Mouse (Mus musculus) frontal cortex, adult 2 months (tissue): Measurements from ENCODE around the gene Nacad. TPM values are rescaled to one million over a fixed set of nuclear protein-coding genes. Genes with fewer than 3 reads are reported as not detected.

Source experiments
- DNase-seq, 2 experiments: peaks; one replicate each; pipeline ENCODE4 v3.0.0; 2022; ENCODE audit warnings: low spot score in 1 of 2; ENCODE audit errors: extremely low spot score in 1 of 2
- polyA plus RNA-seq: library from polyadenylated mRNA; depleted of rRNA; stranded (reverse); fragments of >200 nt; gene quantifications from 2 replicates; pipeline ENCODE4 v1.2.3, GENCODE M21; 2012

Gene Nacad
- polyA plus RNA-seq, 1 experiment, result 64.5 TPM

DNA sequence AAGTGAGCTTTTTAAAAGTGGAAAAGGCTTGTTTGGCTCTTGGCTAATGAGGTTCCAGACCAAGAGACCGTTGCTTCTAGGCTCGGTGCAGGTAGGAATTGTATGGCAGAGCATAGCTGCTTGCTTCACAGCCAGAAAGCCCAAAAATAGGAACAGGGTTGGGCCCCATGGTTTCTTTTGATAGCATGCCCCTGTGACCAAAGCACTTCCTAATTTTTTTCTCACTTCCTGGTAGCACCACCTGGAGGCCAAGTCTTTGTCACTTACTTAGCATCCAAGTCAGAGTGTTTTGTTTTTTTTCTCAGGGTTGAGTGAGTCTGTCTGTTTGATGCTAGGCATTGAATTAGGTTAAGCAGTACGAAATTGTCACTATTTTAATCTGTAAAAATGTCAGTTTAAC lies 19.2 kb downstream of the Nacad start:
- no peak for DNase-seq

DNA sequence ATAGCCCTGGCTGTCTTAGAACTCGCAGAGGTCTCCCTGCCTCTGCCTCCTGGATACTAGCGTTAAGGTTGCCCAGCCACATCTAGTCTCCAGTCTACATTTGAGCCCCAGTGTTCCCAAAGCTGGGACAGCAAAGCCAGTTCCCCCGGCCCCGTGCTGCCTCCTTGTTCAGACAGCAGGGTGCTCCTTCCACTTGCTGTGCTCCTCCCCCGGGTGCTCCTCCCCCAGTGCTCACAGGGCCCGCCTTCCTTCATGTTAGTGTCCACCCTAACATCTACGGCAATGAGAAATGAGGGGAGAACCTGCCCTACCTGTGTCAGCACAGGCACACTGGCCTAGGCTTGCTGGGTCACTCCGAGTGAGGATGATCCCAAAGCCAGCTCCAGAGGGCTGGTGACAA lies 20.1 kb downstream of the Nacad start:
- no peak for DNase-seq

DNA sequence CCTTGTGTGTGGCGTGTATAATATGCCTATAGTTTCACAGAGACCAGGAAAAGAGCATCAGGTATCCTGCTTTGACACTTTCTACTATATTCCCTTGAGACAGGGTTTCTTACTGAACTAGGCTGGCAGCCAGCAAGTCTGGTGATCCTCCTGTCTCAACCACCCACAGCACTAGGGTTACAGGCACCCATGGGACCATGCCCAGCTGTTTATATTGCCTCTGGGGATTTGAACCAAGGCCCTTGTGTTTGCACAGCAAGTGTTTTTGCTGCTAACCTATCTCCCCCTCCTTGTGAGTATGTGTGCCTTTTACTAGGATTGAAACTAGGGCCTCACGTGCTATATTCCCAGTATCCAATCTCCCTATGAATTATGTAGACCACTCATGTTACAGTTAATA lies 24.3 kb downstream of the Nacad start:
- no peak for DNase-seq

DNA sequence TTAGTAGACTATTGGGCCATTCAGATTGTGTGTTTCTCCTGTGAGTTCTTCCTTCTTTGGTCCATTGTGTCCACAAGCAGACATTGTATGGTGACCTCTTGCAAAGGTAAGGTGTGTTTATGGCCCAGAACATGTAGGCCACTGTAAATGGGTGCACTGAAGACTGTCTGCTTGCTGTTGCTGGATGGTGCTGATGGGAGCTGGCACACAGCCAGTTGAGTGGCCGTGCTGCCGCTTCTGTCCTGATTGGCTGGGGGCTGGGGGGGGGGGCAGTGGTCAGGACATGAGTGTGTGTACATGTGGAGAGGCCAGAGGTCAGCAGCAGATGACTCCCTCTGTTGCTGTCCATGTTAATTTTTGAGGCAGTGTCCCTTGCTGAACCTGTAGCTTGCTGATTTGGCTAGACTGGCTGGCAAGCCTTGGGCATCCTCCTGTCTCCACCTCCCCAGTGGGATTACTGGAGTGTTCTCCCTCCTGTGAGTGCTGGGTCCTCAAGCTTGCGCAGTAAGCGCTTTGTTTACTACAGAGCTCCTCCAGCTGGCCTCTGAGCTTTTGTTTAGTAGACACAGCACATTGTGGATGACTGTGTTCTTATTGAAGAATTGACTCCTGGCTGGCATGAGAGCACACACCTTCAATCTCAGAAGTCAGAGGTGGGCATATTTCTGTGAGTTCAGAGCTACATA lies 25.6 kb downstream of the Nacad start:
- DNase-seq, result no peak

DNA sequence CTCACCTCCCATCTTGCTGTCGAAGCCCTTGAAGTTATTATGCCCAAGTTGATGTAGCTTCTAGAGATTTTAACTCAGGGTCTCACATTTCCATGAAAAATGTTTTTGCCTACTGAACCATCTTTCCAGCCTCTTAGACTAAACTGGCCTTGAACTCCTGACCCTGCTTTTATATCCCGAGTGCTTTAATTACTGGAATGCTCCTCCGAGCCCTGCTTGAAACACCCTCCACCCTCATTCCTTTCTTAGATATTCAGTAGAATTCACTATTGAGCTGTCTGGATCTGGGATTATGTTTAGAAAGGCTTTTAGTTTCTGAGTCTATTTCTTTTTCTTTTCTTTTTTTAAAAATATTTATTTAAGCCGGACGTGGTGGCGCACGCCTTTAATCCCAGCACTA lies 26.5 kb downstream of the Nacad start:
- DNase-seq, result no peak

DNA sequence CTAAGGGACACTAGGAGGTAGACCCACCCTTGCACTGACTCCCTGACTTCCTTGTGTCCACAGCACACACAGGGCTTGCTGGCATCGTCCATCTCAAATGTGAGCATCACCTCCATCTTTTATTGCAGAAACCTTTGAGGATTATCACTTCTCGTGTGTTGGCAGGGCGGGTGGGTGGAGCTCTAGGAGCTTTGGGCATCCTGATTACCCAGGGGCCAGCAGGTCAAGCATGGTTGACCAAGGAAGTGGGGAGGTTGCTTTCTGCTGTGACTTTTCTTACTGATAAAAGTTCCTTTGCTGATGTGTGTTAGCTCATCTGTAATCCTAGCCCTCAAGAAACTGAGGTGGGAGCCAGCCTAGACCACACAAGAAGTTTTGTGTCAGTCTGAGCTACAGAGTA lies 29.7 kb downstream of the Nacad start:
- DNase-seq, result no peak

DNA sequence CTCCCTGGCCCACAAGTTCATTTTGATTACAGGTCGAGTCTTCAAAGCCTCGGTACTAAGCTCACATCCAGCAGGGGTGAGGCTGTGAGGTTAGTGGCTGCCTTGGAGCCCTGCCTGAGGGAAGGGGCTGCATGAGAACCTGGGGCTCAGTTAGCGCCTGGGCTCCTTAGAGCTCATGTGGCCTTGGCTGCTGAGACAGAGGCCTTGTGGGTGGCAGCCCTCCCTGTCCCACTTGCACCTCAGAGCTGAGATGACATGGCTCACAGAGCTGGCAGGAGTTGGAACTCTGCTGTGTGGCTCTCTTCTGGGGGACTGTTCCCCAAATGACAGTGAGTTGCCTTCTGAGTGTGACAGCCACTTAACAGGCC lies 36.5 kb downstream of the Nacad start:
- DNase-seq, result no peak

DNA sequence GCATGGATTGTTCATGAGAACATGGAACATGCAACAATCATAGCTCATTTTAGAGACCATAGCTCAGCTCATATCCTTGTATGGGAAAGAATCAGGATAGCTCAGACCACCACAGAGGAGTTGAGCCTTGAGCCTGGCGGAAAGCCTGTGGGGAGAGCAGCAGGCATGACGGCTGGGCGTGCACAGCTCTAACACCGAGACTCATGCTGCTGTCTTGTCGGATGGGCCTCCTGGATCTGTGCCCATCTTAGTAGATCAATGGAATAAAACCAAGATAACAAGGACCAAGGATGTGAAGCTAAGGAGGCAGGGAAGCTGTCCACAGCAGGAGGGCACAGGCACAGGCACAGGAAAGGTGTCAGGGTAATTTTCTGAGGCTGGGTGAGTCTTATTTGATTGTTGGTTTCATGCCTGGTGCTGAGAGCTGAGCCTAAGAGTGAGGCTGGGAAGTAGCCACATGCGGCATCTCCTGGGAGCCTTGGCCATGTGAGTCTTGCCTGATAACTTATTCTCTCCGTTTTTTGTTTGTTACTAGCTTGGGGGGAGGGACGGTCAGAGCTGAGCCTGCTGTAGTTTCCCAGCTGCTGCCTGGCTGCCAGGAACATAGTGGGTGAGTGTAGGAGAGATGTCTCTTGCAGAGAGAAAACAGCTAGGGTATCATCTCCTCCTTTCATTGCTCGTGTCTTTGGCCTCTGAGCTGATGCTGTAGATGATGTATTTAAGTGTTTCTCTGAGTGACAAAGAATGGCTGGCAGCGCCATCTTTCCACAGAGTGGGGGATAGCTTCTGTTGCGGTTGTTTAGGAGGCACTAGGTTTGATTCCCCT lies 37.1 kb downstream of the Nacad start:
- peak in 1 of 2 experiments; percentile 65 for DNase-seq

DNA sequence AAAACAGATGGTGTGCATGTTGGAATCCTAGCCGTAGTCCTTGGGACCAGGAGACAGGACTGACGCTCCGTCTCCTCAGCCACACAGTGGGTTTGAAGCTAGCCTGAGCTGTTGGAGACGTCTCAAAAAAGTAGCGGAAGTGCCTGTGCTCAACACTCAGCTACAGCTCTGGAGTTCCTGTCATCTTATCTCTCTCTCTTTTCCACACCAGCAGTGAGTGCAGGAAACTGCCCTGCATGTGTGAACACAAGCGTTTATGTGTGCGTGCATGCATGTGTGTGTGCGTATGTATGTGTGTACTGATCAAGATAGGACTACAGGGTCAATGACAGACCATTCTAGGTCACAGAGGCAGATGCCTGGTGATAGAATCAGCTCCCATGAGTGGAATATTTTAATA lies 37.9 kb downstream of the Nacad start:
- DNase-seq, result no peak

DNA sequence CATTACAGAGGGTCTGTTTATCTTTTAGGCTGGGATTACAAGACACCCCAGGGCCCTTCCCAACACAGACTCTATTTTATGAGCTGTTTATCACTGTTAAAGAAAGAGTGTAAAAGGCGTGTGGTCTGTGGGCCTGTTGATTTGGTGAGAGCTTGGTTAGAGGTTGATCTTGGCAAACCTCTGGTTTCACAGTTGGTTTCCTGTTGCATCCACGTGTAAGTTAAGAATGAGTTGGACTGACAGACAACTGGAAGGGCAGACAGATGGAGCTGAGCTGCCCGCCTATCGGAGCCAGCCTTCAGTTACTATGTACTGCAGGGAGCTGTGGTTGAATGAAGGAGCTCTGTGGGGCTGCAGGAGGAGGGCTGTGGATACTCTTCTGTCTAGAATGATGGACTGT lies 39.4 kb downstream of the Nacad start:
- DNase-seq, result no peak

DNA sequence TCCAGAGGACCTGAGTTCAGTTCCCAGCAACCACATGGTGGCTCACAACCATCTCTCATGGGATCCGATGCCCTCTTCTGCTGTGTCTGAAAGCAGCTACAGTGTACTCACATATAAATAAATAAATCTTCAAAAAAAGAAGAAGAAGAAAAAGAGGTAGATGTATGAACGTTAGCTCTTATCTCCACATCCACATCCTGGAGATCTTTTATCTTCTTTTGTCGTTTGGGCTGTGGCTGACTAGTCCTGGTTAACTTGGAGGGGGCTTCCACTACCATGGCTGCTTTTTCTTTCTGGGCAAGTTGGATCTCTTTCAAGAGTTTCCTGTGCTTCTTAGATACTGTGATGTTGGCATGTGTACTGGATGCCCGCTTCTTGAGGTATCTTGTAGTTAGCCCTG lies 42.7 kb downstream of the Nacad start:
- DNase-seq, result no peak

DNA sequence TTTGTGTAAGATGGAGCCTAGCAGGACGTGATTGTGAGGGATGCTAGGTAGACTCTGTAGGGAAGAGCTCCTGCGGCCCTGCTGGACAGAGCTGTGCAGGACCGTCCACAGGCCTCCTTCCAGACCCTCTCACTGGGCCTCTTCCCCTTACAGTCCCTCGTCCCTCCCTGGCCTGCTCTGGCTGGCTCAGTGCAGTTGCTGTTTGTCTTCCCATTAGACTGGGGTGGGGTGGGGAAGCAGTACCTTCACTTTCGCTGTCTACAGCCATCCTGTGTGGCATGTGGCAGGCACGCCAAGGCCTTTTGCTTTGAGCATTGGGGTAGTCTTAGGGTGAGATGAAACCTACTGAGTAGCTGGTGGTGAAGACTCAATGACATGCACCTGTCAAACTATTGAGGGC lies 43.5 kb downstream of the Nacad start:
- no peak for DNase-seq

DNA sequence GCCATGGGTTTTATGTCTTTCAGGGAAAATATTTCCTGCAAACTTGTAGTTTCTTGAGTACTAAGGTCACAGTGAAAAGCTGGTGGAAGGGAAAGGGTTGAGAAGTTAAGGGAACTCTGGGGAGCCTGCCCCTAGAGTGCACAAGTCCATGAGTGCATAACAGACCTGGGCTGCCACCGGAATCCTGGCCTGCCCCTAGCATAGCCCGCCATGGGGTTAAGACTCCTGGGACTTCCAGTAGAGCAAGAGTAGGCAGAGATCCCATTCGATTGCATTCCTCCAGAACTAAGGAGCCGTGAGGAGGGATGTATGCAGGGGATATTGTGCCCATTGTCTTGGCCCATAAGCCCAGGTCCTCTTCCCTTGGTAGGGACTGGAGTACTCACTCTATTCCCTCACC lies 44.4 kb downstream of the Nacad start:
- no peak for DNase-seq

DNA sequence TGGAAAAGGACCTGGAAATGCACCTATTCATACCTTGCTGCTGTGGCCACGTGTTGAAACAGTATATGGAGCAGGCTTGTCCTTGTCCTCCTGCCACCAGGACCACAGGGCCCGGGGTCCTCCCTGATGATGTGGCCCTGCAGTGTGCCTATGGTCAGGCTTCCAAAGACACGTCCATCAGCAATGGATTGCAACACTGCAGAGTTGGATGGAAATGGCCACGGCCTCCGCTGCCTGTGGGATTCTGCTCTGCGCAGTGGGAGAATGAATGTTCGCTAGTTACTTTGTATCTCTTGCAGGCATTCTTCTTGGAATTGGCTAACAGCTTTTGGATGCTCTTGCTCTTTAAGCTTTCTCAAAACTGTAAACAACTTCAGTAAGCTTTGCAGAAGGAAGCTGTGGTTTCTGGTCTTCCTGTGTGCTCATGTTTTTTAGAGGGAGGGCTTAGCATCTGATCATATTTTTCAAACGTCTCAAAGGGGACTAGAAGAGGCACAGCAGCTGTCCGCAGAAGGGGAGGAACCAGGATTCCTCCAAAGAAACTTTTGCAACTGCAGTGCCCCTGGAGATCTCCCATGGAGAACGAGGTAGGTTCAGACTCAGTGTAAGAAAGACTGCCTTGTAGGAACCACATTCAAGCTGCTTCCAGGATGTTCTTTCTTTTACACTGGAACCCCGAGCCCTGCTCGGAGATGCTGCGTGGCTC lies 45.0 kb downstream of the Nacad start:
- DNase-seq, result no peak

DNA sequence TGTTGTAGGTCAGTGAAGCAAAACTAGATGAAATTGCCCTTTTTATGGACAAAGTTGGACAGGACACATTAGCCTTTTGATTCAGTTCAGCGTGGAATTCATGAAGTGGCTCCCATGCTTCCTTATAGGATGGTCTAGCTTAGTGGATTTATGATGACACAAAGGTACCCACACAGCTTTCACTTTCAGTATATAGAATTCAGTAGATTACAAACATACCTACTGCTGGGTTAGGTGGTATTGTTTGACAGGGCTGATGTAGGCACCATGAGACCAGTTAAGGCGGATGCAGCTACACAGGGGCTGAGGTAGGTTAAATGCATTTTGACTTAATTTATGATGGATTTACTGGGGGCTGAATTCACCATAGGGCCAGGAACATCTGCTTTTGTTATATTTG lies 45.9 kb downstream of the Nacad start:
- DNase-seq, result no peak

DNA sequence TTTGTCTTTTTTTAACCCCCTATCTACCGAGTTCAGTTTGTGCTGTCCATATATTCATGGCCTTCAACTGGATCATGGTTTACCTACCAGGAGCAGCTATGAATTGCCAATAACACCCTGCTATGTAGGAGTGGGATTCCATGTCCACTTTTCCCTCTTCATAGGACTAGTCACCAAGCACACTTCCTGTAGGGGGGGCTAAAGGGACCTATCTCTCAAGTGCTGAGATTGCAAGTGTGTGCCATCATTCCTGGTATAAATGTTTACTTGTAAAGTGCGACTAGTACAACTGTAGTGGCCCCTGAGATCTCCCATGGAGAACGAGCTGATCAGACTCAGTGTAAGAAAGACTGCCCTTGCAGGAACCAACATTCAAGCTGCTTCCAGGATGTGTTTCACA lies 47.6 kb downstream of the Nacad start:
- DNase-seq, result no peak

DNA sequence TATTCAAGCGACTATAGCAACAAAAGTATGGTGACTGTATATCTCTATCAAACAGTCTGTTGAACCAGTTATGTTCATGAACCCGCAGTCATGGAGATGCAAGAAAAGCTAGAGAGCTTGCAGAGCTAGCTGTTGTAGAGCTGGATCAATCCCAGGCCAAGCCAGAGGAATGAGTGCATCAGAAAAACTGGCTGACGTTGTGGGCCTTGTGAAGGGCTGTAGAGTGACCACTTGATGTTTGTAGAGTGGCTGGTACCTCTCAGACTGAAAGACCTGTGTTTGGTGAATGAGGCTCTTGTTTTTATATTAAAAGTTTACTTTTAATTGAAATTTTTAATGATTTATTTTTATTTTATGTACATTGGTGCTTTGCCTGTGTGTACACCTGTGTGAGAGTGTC lies 55.7 kb downstream of the Nacad start:
- no peak for DNase-seq

DNA sequence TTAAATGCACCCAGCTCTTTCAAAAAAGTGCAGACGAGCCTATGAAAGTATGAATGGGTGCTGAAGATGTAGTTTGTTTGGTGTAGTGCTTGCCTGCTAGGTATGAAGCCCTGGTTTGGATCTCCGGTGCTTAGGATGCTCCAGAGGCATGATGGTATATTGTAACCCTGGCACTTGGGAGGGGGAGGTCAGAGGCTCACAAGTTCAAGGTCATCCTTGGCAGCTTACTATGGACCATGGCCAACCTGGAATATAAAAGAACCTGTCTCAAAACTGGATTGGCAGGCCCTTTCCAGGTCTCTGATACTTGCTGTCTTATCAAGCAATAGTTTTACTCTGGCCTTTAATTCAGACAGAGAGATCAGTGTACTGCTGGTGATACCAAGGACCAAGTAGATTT lies 56.1 kb downstream of the Nacad start:
- DNase-seq, result no peak
